ENCODE assay signal across 8 mouse cellular contexts in genomic region chr11:97449601-97450293, GRCm38 (mm10). TPM values are rescaled to one million over a fixed set of nuclear protein-coding genes. Genes with fewer than 3 reads are reported as not detected.
DNase-seq lines count a peak whose midpoint lies in the region; ATAC-seq and TF ChIP-seq lines count a peak whose summit lies in the region.

No protein-coding gene starts in this region.

- H3K9ac ChIP-seq in forebrain, embryonic 13.5 days = peak overlapping the region; percentile 76
- H3K9ac ChIP-seq in heart, embryonic 16.5 days (ENCODE audit: low read length) = peak overlapping the region; percentile 69
- peak overlapping the region; percentile 26 for H3K9ac ChIP-seq in liver, embryonic 15.5 days
- peak overlapping the region; percentile 86 for H3K9ac ChIP-seq in neural tube, embryonic 13.5 days

- peak; percentile 68 for DNase-seq in cerebellum, adult 11 months
- peak; percentile 78 to 86 for DNase-seq in kidney, postnatal 36 days
- DNase-seq in urinary bladder, postnatal 4 days (ENCODE audit: low spot score in 2 of 2) = peak; percentile 76 to 85

- peak; percentile 91 for ATAC-seq in forebrain, embryonic 13.5 days
- ATAC-seq in heart, embryonic 16.5 days (replicated peaks; ENCODE audit: extremely low read depth, insufficient read depth, low FRiP score) = peak; percentile 75
- no peak for ATAC-seq in liver, embryonic 15.5 days (ENCODE audit: insufficient read depth)
- peak; percentile 92 for ATAC-seq in neural tube, embryonic 13.5 days (ENCODE audit: low read depth)

- no peaks in the 10 kb centered on the region for H3K27me3 ChIP-seq in E14TG2a.4 (ENCODE audit: insufficient read depth, low read length)
- no peaks in the 10 kb centered on the region for H3K27me3 ChIP-seq in forebrain, embryonic 13.5 days
- H3K27me3 ChIP-seq in heart, embryonic 16.5 days (ENCODE audit: control insufficient read depth, insufficient read depth, low read length) = no peaks in the 10 kb centered on the region
- no peaks in the 10 kb centered on the region for H3K27me3 ChIP-seq in liver, embryonic 15.5 days
- no peaks in the 10 kb centered on the region for H3K27me3 ChIP-seq in neural tube, embryonic 13.5 days

- peak overlapping the region; percentile 33; the same call in 1 of the 2 replicates for H3K27ac ChIP-seq in forebrain, embryonic 13.5 days
- peak overlapping the region; percentile 90 for H3K27ac ChIP-seq in heart, embryonic 16.5 days (ENCODE audit: low read length)
- H3K27ac ChIP-seq in liver, embryonic 15.5 days (replicated peaks) = peak overlapping the region; percentile 70
- peak overlapping the region; percentile 84 for H3K27ac ChIP-seq in neural tube, embryonic 13.5 days (replicated peaks)

- H3K4me3 ChIP-seq in E14TG2a.4 (replicated peaks; ENCODE audit: low read length) = peak overlapping the region; percentile 69
- peak overlapping the region; percentile 51 for H3K4me3 ChIP-seq in forebrain, embryonic 13.5 days
- peak overlapping the region; percentile 46 for H3K4me3 ChIP-seq in heart, embryonic 16.5 days (ENCODE audit: low read length)
- H3K4me3 ChIP-seq in liver, embryonic 15.5 days (replicated peaks) = peak overlapping the region; percentile 33
- peak overlapping the region; percentile 65 for H3K4me3 ChIP-seq in neural tube, embryonic 13.5 days

- H3K4me1 ChIP-seq in E14TG2a.4 (replicated peaks; ENCODE audit: low read depth, low read length) = peaks cover 90% of the 10 kb centered on the region
- H3K4me1 ChIP-seq in forebrain, embryonic 13.5 days = peaks cover 39% of the 10 kb centered on the region
- peaks cover 30% of the 10 kb centered on the region for H3K4me1 ChIP-seq in heart, embryonic 16.5 days (ENCODE audit: control insufficient read depth, insufficient read depth, low read length)
- peaks cover 67% of the 10 kb centered on the region for H3K4me1 ChIP-seq in liver, embryonic 15.5 days (replicated peaks)
- peaks cover 61% of the 10 kb centered on the region for H3K4me1 ChIP-seq in neural tube, embryonic 13.5 days (replicated peaks)

- peaks cover 92% of the 10 kb centered on the region for H3K36me3 ChIP-seq in E14TG2a.4 (ENCODE audit: insufficient read depth, low read length)
- H3K36me3 ChIP-seq in forebrain, embryonic 13.5 days (ENCODE audit: poor library complexity, severe bottlenecking) = peaks cover 17% of the 10 kb centered on the region; the same call in 1 of the 2 replicates
- peaks cover 63% of the 10 kb centered on the region for H3K36me3 ChIP-seq in heart, embryonic 16.5 days (ENCODE audit: control insufficient read depth, insufficient read depth)
- peaks cover 97% of the 10 kb centered on the region for H3K36me3 ChIP-seq in liver, embryonic 15.5 days (replicated peaks)
- H3K36me3 ChIP-seq in neural tube, embryonic 13.5 days = peaks cover 53% of the 10 kb centered on the region

- H3K9me3 ChIP-seq in E14TG2a.4 (ENCODE audit: low read length) = no peaks in the 10 kb centered on the region
- no peaks in the 10 kb centered on the region for H3K9me3 ChIP-seq in forebrain, embryonic 13.5 days (replicated peaks)
- no peaks in the 10 kb centered on the region for H3K9me3 ChIP-seq in heart, embryonic 16.5 days (replicated peaks; ENCODE audit: control insufficient read depth, low read length)
- no peaks in the 10 kb centered on the region for H3K9me3 ChIP-seq in liver, embryonic 15.5 days (replicated peaks)
- H3K9me3 ChIP-seq in neural tube, embryonic 13.5 days = no peaks in the 10 kb centered on the region

- WGBS in forebrain, embryonic 13.5 days = 14% methylated on average over 11 of the region's 15 CpGs
- 4% methylated on average over 15 of the region's 15 CpGs for WGBS in heart, embryonic 16.5 days
- WGBS in liver, embryonic 15.5 days (ENCODE audit: insufficient replicate concordance) = 35% methylated on average over 15 of the region's 15 CpGs
- WGBS in neural tube, embryonic 13.5 days = 17% methylated on average over 15 of the region's 15 CpGs

- TF ChIP-seq CTCF in E14TG2a.4 (conservative IDR thresholded peaks at IDR 0.05; ENCODE audit: low read length) = no peak

- H3K4me2 ChIP-seq in forebrain, embryonic 13.5 days = peak overlapping the region; percentile 75
- H3K4me2 ChIP-seq in heart, embryonic 16.5 days (ENCODE audit: low read depth, low read length) = peak overlapping the region; percentile 57
- peak overlapping the region; percentile 53 for H3K4me2 ChIP-seq in liver, embryonic 15.5 days
- H3K4me2 ChIP-seq in neural tube, embryonic 13.5 days = peak overlapping the region; percentile 88

RNA-seq across cellular contexts. Expression of gene Arhgap23, which starts 34.4 kb away (rescaled TPM):
- polyA plus RNA-seq in forebrain, embryonic 13.5 days (2015; fragmentation: Nextera tagmentation; extraction: Ambion mirVana) = 3.6 and 4.4 TPM in 2 replicates
- 5.5 and 6.1 TPM in 2 replicates for polyA plus RNA-seq in heart, embryonic 16.5 days (2015; fragmentation: Nextera tagmentation; extraction: Ambion mirVana)
- polyA plus RNA-seq in liver, embryonic 15.5 days (2015; fragmentation: Nextera tagmentation; extraction: Ambion mirVana) = 6.6 and 9.4 TPM in 2 replicates
- polyA plus RNA-seq in neural tube, embryonic 13.5 days (2015; fragmentation: Nextera tagmentation; extraction: Ambion mirVana) = 6.8 and 7.4 TPM in 2 replicates

RNA-seq across cellular contexts. Expression of gene 4933428G20Rik, which starts 50.4 kb away (rescaled TPM):
- polyA plus RNA-seq in forebrain, embryonic 13.5 days (2015; fragmentation: Nextera tagmentation; extraction: Ambion mirVana) = 0.46 and 1.0 TPM in 2 replicates
- 0.92 and 1.2 TPM in 2 replicates for polyA plus RNA-seq in heart, embryonic 16.5 days (2015; fragmentation: Nextera tagmentation; extraction: Ambion mirVana)
- polyA plus RNA-seq in liver, embryonic 15.5 days (2015; fragmentation: Nextera tagmentation; extraction: Ambion mirVana) = 0.39 and 0.61 TPM in 2 replicates
- 0.81 and 1.1 TPM in 2 replicates for polyA plus RNA-seq in neural tube, embryonic 13.5 days (2015; fragmentation: Nextera tagmentation; extraction: Ambion mirVana)

Comparison
In these comparisons a context has a peak if more than half of its experiments do, and no peak if none do; other contexts are left out.
1. H3K27ac ChIP-seq: peak in every context shown above with its lines; median percentile 90 in heart, embryonic 16.5 days; 84 in neural tube, embryonic 13.5 days; 70 in liver, embryonic 15.5 days; 33 in forebrain, embryonic 13.5 days.
2. H3K9ac ChIP-seq: peak in every context shown above with its lines; median percentile 86 in neural tube, embryonic 13.5 days; 76 in forebrain, embryonic 13.5 days; 69 in heart, embryonic 16.5 days; 26 in liver, embryonic 15.5 days.